Mouse (Mus musculus): Measurements from ENCODE around the gene Hcrt. TPM values are rescaled to one million over a fixed set of nuclear protein-coding genes. Genes with fewer than 3 reads are reported as not detected.

Gene Hcrt
- polyA plus RNA-seq, 1 experiment: 0.45 TPM

DNA sequence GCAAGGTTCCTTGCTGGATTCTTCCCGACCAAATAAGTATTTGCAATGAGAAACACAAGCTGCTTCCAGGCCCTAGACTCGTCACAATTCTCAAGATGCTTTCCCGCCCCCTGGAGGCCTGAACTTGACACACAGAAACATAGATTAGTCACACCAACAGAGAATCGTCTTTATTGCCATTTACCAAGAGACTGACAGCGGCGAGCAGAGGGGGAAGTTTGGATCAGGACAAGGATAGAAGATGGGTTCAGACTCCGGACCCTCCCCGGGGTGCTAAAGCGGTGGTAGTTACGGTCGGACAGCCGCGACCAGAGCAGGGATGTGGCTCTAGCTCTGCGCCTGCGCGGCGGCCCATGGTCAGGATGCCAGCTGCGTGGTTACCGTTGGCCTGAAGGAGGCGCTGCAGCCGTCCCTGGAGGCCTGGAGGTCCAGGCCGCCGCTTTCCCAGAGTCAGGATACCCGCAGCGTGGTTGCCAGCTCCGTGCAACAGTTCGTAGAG lies 1.1 kb downstream of the Hcrt start:
- TF ChIP-seq CTCF (IDR thresholded peaks at IDR 0.05; ENCODE audit: borderline replicate concordance, extremely low read depth, insufficient read depth, insufficient read length) (peak; percentile 83), POLR2A (IDR thresholded peaks at IDR 0.05; ENCODE audit: borderline replicate concordance, extremely low read depth, insufficient read depth, insufficient read length, poor library complexity, severe bottlenecking) (no peak)
- DNase-seq (ENCODE audit: low read depth): peak; percentile 88

DNA sequence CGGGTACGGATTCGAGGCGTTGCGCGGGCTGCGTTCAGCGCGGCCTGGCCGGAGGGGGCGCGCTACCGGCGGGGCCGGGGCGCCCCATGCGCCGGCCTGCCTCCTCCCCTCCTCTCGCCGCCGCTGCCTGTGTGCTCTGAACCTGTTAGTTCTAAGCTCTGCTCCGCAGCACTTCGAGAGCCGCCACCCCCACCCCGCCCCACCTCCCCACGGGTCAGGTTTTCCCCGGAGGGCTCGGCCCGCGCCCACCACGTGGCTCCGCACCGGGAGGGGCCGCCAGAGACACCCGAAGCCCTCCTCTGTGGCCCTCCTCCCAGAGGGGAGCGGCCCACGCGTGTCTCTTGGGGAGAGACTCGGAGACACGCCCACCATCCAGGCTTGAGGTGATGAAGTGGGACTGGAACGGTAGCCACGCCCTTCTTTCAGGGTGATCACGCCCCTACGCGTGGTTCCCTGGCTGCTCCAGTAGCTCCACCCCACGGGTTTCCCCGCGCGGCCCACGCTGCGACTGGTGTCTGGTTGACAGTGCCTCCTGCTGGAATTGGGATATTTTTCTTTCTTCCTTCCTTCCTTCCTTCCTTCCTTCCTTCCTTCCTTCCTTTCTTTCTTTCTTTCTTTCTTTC lies 3.0 kb downstream of the Hcrt start, which contains the start of gene Kcnh4:
Kcnh4 (minus strand) TSS at position 332 of the 623 bp plus-strand sequence.
- TF ChIP-seq CTCF (IDR thresholded peaks at IDR 0.05; ENCODE audit: borderline replicate concordance, extremely low read depth, insufficient read depth, insufficient read length) (peak; percentile 29; the same call in 1 of the 2 replicates), POLR2A (IDR thresholded peaks at IDR 0.05; ENCODE audit: borderline replicate concordance, extremely low read depth, insufficient read depth, insufficient read length, poor library complexity, severe bottlenecking) (no peak)
- DNase-seq (ENCODE audit: low read depth): peak; percentile 87

DNA sequence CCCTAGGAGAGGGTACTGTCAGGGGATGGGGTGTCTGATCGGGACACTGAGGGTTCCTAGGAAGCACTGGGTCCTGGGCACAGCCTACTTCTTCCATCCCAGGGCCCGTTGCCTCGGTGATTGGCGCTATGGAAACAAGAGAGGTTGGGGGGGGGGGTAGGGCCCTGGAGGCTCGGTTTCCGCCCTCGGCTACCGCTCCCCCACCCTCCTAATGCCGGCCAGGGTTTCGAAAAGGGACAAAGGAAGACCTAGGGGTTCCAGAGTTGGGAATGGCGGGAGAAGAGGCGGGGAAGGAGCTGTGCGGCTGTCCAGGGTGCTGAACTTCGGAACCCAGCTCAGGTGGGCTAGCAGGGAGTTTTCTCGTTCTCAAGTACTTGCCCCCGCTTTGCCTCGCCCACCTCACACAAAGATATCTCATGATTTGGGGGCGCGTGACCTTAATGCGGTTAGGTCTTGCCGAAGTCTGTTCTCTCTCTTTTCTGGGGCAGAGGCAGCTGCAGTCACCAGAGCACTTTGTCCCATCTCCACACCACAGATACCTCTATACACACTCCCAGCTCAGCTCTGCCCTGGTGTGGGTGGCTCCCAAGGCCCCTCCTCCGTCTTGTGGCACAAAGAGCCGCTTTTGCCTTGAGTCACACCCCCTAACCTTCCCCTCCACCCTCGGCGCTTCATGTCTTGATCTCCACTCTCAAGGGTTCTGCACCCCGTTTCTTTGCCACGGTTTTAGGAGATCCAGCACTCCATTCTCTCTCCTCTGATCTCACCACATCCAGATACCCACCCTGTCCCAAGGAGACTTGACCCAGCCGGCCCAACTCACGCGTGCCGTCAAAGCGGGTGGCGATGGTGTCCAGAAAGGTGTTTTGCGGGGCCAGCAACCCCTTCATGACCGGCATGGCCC lies 3.8 kb downstream of the Hcrt start:
- DNase-seq (ENCODE audit: low read depth): peak; percentile 61
- TF ChIP-seq CTCF (IDR thresholded peaks at IDR 0.05; ENCODE audit: borderline replicate concordance, extremely low read depth, insufficient read depth, insufficient read length): no peak
- no peak for TF ChIP-seq POLR2A (IDR thresholded peaks at IDR 0.05; ENCODE audit: borderline replicate concordance, extremely low read depth, insufficient read depth, insufficient read length, poor library complexity, severe bottlenecking)

DNA sequence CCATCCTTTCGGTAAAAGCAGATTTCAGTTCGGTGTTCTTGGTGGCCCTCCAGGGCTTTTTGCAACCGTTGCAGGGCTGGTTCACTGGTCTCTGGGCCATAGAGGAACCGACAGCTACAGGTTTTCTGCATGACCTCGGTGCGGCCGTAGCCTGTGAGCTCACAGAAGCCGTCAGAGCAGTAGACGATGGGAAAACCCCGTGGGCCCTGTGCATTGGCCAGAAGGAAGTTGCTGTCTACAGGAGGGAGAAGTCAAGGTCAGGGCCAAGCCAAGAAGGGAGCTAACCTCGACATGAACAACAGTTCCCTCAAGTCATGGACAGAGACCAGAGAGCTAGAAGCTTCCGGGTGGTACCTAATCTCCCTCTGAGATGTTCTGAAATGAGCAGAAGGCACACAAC lies 5.2 kb downstream of the Hcrt start:
- TF ChIP-seq CTCF (IDR thresholded peaks at IDR 0.05; ENCODE audit: borderline replicate concordance, extremely low read depth, insufficient read depth, insufficient read length) (no peak), POLR2A (IDR thresholded peaks at IDR 0.05; ENCODE audit: borderline replicate concordance, extremely low read depth, insufficient read depth, insufficient read length, poor library complexity, severe bottlenecking) (no peak)
- DNase-seq (ENCODE audit: low read depth): no peak

DNA sequence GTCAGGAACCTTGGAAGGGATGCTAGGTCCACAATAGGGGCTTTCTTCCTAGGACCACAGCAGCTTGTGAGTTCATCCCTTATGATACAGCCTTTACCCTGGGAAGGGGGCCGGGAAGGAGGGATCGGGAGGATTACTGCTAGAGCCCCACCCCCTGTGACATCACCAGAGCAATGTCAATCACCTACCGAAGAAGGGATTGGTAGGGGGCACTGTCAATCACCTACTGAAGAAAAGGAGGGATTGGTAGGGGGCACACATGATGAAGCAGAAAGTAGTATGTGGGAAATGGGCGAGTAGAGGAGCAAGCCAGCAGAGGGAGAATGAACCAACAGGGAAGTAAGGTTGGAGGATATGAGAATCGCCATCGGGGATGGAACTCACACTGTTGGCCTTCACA lies 6.3 kb downstream of the Hcrt start:
- TF ChIP-seq CTCF (IDR thresholded peaks at IDR 0.05; ENCODE audit: borderline replicate concordance, extremely low read depth, insufficient read depth, insufficient read length) (no peak), POLR2A (IDR thresholded peaks at IDR 0.05; ENCODE audit: borderline replicate concordance, extremely low read depth, insufficient read depth, insufficient read length, poor library complexity, severe bottlenecking) (no peak)
- no peak for DNase-seq (ENCODE audit: low read depth)

DNA sequence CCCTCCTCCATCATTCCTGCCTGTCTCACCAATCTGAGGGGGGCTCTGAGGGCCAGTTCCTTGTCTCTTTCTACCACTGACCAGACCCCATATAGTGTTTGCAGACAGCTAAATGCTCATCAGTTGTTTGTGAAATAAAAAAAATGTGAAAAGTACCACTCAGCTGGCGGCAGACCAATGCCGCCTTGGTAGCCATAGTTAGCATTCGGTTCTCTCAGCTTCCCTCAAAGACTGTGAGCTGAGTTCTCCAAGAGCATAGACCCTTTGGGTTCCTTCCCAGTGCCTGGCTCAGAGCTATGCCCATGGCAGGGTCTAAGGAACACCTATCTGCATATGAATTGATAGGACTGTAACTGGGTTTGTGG lies 8.1 kb downstream of the Hcrt start:
- no peak for TF ChIP-seq CTCF (IDR thresholded peaks at IDR 0.05; ENCODE audit: borderline replicate concordance, extremely low read depth, insufficient read depth, insufficient read length)
- TF ChIP-seq POLR2A (IDR thresholded peaks at IDR 0.05; ENCODE audit: borderline replicate concordance, extremely low read depth, insufficient read depth, insufficient read length, poor library complexity, severe bottlenecking): no peak
- no peak for DNase-seq (ENCODE audit: low read depth)

DNA sequence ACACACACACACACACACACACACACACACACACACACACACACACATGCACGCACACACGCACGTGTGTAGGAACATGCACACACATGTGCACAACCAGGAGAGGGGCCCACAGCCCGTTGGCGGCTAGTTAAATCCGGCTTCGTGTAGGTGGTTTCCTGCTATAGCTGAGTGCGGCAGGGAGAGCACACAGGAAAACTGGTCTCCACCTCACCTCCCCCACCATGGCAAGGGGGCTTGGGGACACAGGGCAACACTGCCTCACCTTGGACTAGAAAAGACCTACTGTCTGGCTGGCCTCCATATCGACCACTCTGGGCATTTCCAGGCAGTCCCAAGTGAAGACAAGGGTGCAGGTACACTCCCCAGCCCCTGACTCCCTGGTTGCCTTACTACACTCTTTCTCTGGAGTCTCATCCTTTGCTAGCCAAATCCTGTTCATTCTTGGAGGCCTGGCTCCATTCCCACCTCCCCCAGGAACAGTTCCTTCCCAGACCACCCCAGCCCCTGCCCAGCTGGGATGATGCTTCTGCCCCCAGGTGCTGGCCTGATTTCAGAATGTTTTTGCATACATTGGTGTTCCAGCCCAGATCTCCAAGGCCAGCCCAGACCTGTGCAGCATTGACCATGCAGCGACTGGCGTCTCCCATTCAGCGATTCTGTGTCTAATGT lies 8.6 kb downstream of the Hcrt start:
- TF ChIP-seq CTCF (IDR thresholded peaks at IDR 0.05; ENCODE audit: borderline replicate concordance, extremely low read depth, insufficient read depth, insufficient read length): no peak
- no peak for TF ChIP-seq POLR2A (IDR thresholded peaks at IDR 0.05; ENCODE audit: borderline replicate concordance, extremely low read depth, insufficient read depth, insufficient read length, poor library complexity, severe bottlenecking)
- no peak for DNase-seq (ENCODE audit: low read depth)

DNA sequence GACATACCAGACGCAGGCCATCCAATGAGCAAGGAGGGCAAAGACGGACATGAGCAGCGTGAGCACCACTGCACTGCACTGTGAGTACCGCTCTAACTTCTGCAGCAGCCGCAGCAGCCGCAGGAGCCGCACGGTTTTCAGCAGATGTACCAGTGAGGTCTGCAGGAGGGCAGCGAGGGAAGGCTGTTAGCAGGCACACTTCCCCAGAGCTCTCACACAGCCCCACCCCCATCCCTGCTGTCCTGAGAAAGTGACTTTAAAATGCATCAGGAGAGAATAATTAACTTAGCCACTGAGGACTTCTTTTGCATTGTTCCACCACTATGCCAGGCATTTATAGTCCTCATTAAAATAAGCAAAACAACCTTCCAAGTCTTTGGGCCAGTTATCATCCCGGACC lies 10.4 kb downstream of the Hcrt start:
- TF ChIP-seq CTCF (IDR thresholded peaks at IDR 0.05; ENCODE audit: borderline replicate concordance, extremely low read depth, insufficient read depth, insufficient read length): no peak
- TF ChIP-seq POLR2A (IDR thresholded peaks at IDR 0.05; ENCODE audit: borderline replicate concordance, extremely low read depth, insufficient read depth, insufficient read length, poor library complexity, severe bottlenecking): no peak
- DNase-seq (ENCODE audit: low read depth): no peak

DNA sequence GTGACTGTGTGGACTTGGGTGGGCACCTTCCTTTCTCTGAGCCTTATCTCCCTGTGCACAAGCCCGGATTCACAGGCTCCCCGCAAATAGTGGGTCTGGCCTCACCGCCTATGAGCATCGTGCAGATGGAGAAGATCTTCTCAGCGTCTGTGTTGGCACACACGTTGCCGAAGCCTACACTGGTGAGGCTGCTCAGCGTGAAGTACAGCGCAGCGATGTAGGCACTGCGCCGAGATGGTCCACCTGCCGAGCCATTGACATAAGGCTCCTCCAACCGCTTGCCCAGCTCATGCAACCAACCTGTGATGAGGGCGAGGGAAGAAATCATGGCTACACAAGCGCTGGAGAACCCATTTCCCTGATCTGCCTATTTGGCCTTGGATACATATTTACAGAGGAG lies 12.6 kb downstream of the Hcrt start:
- TF ChIP-seq POLR2A (IDR thresholded peaks at IDR 0.05; ENCODE audit: borderline replicate concordance, extremely low read depth, insufficient read depth, insufficient read length, poor library complexity, severe bottlenecking) (no peak), CTCF (IDR thresholded peaks at IDR 0.05; ENCODE audit: borderline replicate concordance, extremely low read depth, insufficient read depth, insufficient read length) (no peak)

DNA sequence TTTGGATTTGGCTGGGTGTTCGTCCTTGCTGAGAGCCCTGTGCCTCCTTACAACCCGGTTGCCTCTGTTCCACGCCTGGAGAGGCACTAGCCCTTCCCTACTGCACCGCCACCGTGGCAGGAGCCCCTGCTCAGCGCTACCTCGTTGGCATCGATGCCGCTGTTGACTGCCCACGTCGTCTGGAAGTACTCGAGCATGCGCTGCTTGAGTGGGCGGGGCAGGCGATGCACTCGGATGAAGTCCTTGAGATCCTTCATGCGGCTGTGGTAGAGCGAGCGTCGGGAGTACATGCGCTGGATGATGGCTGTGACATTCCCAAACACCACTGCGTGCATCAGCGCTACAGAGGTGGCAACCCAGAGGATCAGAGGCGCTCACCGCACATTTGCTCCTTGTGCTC lies 13.3 kb downstream of the Hcrt start:
- DNase-seq (ENCODE audit: low read depth): no peak
- TF ChIP-seq CTCF (IDR thresholded peaks at IDR 0.05; ENCODE audit: borderline replicate concordance, extremely low read depth, insufficient read depth, insufficient read length): no peak
- no peak for TF ChIP-seq POLR2A (IDR thresholded peaks at IDR 0.05; ENCODE audit: borderline replicate concordance, extremely low read depth, insufficient read depth, insufficient read length, poor library complexity, severe bottlenecking)

More for the DNA sequence above, 12.6 kb downstream of the Hcrt start:
- DNase-seq (ENCODE audit: low read depth): no peak

DNA sequence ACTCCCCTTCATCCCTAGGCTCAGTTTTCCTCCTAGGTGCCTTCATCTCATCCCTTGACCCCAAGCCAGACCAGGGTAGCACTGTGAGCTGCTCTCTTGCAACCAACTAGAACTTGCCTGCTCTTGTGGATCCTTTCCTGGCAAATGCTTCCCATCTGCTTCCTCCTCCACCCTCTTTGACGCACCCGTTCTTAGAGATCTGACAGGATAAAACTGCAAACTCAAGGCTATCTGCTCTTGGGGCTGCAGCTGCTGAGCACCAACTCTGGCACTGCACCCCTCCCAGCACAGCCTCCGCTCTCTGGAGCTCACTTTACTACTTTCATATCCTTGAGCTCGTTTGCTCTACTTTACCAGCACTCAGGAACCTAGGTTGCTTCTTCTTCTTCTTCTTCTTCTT lies 14.1 kb downstream of the Hcrt start:
- TF ChIP-seq CTCF (IDR thresholded peaks at IDR 0.05; ENCODE audit: borderline replicate concordance, extremely low read depth, insufficient read depth, insufficient read length): no peak
- DNase-seq (ENCODE audit: low read depth): no peak
